Mouse (Mus musculus) intestine, postnatal 0 days (tissue): ENCODE data around the gene Saa2. TPM values are rescaled to one million over a fixed set of nuclear protein-coding genes. Genes with fewer than 3 reads are reported as not detected.
A peak's percentile ranks its signal among the peaks of the same experiment; 100 is the strongest.

Source experiments
- ATAC-seq: fragments of 200-750 bp; cut with Nextera tagmentation; 2 replicates; pipeline ENCODE4 v1.8.0; 2017; ENCODE audit warnings: mild to moderate bottlenecking, moderate TSS enrichment, moderate library complexity
- H3K27ac ChIP-seq: fragments of 300-500 bp; sonication (generic); 2 replicates; pipeline ENCODE4 v1.5.1; 2014; ENCODE audit warnings: mild to moderate bottlenecking, low read depth, low read length, moderate library complexity
- H3K27me3 ChIP-seq: fragments of 300-500 bp; sonication (generic); replicated peaks from 2 replicates; pipeline ENCODE4 v1.6.1; 2014; ENCODE audit warnings: low read length, mixed read lengths; ENCODE audit not compliant: control insufficient read depth, insufficient read depth
- H3K36me3 ChIP-seq: fragments of 300-500 bp; sonication (generic); 2 replicates; pipeline ENCODE4 v1.6.1; 2014; ENCODE audit warnings: mild to moderate bottlenecking, moderate library complexity; ENCODE audit not compliant: control insufficient read depth, insufficient read depth
- H3K4me1 ChIP-seq: fragments of 300-500 bp; sonication (generic); replicated peaks from 2 replicates; pipeline ENCODE4 v1.6.1; 2014; ENCODE audit warnings: antibody characterized with exemption, low read length, mixed read lengths; ENCODE audit not compliant: control insufficient read depth, insufficient read depth
- H3K4me2 ChIP-seq: fragments of 300-500 bp; sonication (generic); replicated peaks from 2 replicates; pipeline ENCODE4 v1.6.1; 2014; ENCODE audit warnings: low read depth, mild to moderate bottlenecking, moderate library complexity
- H3K4me3 ChIP-seq: fragments of 300-500 bp; sonication (generic); 2 replicates; pipeline ENCODE4 v1.5.1; 2014; ENCODE audit warnings: low read depth, low read length
- H3K9ac ChIP-seq: fragments of 300-500 bp; sonication (generic); 2 replicates; pipeline ENCODE4 v1.6.1; 2014; ENCODE audit warnings: mild to moderate bottlenecking, low read depth, low read length
- H3K9me3 ChIP-seq: fragments of 300-500 bp; sonication (generic); 2 replicates; pipeline ENCODE4 v1.6.1; 2016; ENCODE audit warnings: mixed run types; ENCODE audit not compliant: control insufficient read depth
- CTCF ChIP-seq: sonication (generic); IDR thresholded peaks from 2 replicates; pipeline ENCODE4 v1.5.1; 2016; ENCODE audit warnings: low read depth, mild to moderate bottlenecking, control low read depth, antibody characterized with exemption, moderate library complexity
- WGBS: fragments of 180-500 bp; shearing (Covaris S2); extraction: QIAGEN DNeasy Blood & Tissue Kit; methylation state at CpG from one replicate; pipeline ENCODE4 v1.1.7; 2014; 5-methylcytosine and 5-hydroxymethylcytosine counted together
- polyA plus RNA-seq: library from polyadenylated mRNA; unstranded; fragments of >200 nt; fragmentation: Nextera tagmentation; extraction: Ambion mirVana; gene quantifications from 2 replicates; pipeline ENCODE4 v1.2.1, GENCODE M21; 2015

Saa2 gene
- polyA plus RNA-seq, 1 experiment from 2014 or later: not detected

DNA sequence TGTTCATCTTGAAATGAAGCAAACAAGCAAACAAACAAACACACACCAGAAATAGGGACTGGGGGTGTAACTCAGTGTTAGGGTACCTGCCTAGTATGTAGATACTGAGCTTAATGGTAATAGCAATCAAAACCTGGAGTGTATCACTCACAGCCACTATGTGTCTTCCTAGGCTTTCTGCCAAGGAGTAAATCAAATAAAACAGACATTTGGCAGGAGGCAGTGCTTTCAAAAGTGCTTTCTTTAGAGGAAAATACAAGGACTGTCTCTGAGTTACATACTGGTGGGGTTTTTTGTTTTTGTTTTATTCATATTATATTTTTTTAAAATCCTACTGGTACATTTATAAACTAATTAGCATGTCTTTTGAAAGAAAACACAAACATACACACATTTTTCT is 15.8 kb downstream of the Saa2 start:
- Histone ChIP-seq H3K27me3 (no peaks in the 10 kb centered on the region), H3K4me1 (no peaks in the 10 kb centered on the region), H3K9ac (no peak overlapping the region), H3K4me2 (no peak overlapping the region), H3K27ac (no peak overlapping the region), H3K36me3 (peaks cover 67% of the 10 kb centered on the region), H3K9me3 (no peaks in the 10 kb centered on the region), H3K4me3 (no peak overlapping the region)
- TF ChIP-seq CTCF: no peak
- ATAC-seq: no peak

DNA sequence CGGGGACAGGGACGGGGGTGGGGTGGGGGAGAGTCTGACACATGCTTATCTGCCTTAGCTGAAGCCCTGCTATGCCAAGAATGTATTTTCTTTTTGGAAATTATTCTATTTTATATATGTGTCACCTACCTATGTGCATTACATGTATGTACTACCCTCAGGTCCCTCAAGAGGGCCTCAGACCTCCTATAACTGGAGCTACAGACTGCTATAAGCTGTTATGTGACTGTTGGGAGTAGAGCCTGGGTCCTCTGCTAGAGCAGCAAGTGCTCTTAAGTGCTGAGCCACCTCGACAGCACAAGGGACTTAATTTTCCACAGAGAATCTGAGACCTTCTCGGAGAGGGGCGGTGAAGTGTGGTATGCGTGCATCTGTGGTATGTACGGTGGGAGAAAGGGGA is 16.9 kb downstream of the Saa2 start:
- no peaks in the 10 kb centered on the region for H3K4me1 ChIP-seq
- no peak for ATAC-seq
- no peak for TF ChIP-seq CTCF
- 96% methylated on average over 7 of the region's 7 CpGs for whole genome bisulfite sequencing
- no peak overlapping the region for H3K4me2 ChIP-seq
- no peak overlapping the region for H3K27ac ChIP-seq
- H3K4me3 ChIP-seq: no peak overlapping the region
- H3K36me3 ChIP-seq: peaks cover 66% of the 10 kb centered on the region
- H3K27me3 ChIP-seq: no peaks in the 10 kb centered on the region
- H3K9me3 ChIP-seq: no peaks in the 10 kb centered on the region
- no peak overlapping the region for H3K9ac ChIP-seq

DNA sequence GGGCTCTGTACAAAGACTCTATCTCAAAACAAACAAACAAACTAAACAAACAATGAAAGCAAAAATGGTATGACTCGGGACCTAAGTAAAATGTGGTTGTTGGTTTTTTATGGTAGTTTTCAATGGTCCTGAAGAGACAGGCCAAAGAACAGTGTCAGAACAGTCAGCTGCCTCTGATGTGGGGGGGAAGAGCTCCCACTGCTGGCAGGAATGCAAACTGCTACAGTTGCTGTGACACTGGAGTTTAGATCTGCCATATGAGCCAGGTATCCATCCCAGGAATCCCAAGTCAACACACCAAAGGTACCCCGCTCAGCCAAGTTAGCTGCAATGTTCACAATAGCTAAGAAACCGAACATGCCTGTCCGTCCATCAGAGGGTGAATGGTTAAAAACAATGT is 19.1 kb downstream of the Saa2 start:
- ATAC-seq: 0 out of 2 replicates have a peak, but pooled peaks have one; percentile 49
- Histone ChIP-seq H3K27me3 (no peaks in the 10 kb centered on the region), H3K9me3 (no peaks in the 10 kb centered on the region), H3K36me3 (peaks cover 71% of the 10 kb centered on the region), H3K9ac (no peak overlapping the region), H3K4me2 (no peak overlapping the region), H3K4me3 (no peak overlapping the region), H3K4me1 (no peaks in the 10 kb centered on the region), H3K27ac (no peak overlapping the region)
- peak; percentile 99 for TF ChIP-seq CTCF
- 52% methylated on average over 4 of the region's 4 CpGs for WGBS

DNA sequence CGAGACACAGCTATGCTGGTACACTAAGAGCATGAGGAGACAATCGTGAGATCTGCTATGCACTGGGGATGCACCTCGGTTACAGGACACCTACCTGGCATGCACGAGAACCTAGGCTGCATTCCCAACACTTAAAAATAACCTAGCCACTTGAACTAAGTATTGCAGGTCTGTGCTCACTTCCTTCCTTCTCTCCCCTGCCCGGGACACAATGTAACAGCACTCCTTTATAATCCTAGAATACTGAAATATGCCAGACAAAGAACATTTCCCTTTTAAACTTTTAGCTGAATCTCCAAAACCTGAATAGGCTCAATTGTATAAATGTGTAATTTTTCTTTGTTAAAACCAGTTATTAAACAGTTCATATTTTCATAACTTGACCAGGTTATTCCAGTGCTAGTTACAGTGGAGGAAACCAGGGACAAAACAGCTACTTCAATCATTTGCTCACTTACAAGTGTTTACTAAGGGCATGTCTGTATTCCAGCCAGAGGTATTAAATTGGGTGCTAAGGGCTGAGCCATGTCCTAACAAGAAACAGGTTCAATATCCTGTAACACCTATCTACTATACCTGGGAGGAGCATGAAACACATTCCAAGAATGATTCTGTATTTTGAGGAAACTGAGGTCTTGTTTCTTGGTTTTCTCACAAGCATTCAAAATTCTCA is 37.7 kb downstream of the Saa2 start:
- H3K4me2 ChIP-seq: no peak overlapping the region
- no peak overlapping the region for H3K27ac ChIP-seq
- 83% methylated on average over 5 of the region's 5 CpGs for WGBS
- TF ChIP-seq CTCF: no peak
- no peaks in the 10 kb centered on the region for H3K4me1 ChIP-seq
- H3K36me3 ChIP-seq: peaks cover 40% of the 10 kb centered on the region
- ATAC-seq: no peak
- no peaks in the 10 kb centered on the region for H3K9me3 ChIP-seq
- no peaks in the 10 kb centered on the region for H3K27me3 ChIP-seq
- H3K4me3 ChIP-seq: no peak overlapping the region
- no peak overlapping the region for H3K9ac ChIP-seq

DNA sequence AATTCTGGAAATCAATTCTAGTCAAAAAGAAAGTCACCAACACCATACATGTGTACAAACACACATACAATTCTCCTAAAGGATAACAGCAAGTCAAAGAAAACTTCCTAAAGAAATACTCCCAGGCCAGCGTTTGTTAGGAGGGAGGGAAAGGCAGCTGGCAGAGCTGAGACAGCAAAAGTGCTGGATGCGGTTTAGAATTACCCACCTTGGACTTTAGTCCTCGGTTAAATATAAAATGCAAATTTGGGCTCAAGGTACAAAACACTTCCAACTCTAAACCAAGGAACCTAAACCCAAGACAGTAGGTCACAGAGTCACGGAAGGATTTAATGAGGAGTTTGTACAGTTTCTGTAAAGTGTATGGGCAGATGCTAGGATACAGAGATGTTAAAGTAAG is 42.3 kb downstream of the Saa2 start:
- H3K36me3 ChIP-seq: peaks cover 7% of the 10 kb centered on the region
- 36% methylated on average over 4 of the region's 4 CpGs for WGBS
- ATAC-seq: peak; percentile 17; the same call in 1 of the 2 replicates
- no peak for TF ChIP-seq CTCF
- H3K9ac ChIP-seq: no peak overlapping the region
- no peaks in the 10 kb centered on the region for H3K4me1 ChIP-seq
- no peak overlapping the region for H3K4me3 ChIP-seq
- no peaks in the 10 kb centered on the region for H3K9me3 ChIP-seq
- peak overlapping the region; percentile 93 for H3K4me2 ChIP-seq
- no peaks in the 10 kb centered on the region for H3K27me3 ChIP-seq
- H3K27ac ChIP-seq: peak overlapping the region; percentile 42; the same call in 1 of the 2 replicates

DNA sequence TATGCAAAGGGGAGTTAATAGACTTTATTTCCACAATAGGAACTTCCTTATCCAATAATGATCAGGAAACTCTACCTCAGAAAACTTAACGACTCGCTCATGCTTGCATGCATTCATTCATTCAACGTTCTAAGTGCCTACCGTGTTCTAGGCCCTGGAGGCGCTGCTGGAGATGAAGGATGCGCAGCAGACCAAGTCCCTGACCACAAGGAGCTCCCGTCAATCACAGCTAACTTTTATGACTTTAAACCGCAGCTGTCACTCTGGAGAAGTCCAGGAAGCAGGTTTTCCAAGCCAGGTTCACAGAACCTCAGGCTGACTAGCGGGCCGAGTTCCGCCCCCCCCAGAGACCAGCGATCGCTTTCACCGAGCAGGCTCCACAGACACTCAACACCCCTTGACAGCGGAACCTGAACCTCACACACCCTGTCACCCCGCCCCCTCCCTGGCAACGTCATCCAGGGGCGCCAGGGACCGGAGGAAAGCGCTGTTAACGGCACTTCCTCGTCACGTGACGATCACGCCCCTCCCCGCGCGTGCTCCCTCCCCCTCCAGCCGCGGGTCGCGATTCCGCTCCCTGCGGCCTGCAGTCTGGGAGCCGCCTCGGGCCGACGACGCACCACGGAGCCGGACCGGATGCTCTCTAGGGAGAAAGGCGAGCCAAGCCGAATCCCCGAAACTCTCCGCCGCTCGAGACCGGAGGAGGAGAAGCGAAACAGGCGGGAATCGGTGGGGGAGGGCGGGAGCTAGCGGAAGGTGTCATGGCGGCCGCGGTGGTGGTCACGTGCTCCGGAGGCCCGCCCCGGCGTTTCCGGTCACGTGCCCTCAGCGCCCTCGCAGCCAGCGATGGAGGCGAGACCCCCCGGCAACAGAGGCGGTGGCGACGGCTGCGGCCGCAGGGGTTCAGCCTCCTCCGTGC is 44.0 kb downstream of the Saa2 start, which contains the start of the genes Hps5 and Gtf2h1:
Hps5 (minus strand) TSS at position 778 of the 919 bp plus-strand sequence.
Gtf2h1 (plus strand) TSS at position 817 of the 919 bp plus-strand sequence.
- Histone ChIP-seq H3K36me3 (peaks cover 6% of the 10 kb centered on the region), H3K9ac (peak within 1 kb of the TSS; percentile 90), H3K27me3 (no peaks in the 10 kb centered on the region), H3K4me1 (no peaks in the 10 kb centered on the region), H3K4me3 (peak within 1 kb of the TSS; percentile 94), H3K9me3 (no peaks in the 10 kb centered on the region), H3K4me2 (peak within 1 kb of the TSS; percentile 93), H3K27ac (peak within 1 kb of the TSS; percentile 84)
- TF ChIP-seq CTCF: no peak
- ATAC-seq: peak; percentile 95
- WGBS: under 1% methylated on average over 68 of the region's 75 CpGs
